Mouse (Mus musculus) heart, embryonic 12.5 days (tissue): ENCODE data around the gene Smyd3. TPM values are rescaled to one million over a fixed set of nuclear protein-coding genes. Genes with fewer than 3 reads are reported as not detected.
"Not testable (repeated sequence)": the region's sequence is repeated elsewhere in the genome, so short reads cannot be mapped to it uniquely, and the experiment has no call there.

Experiments
- ATAC-seq: fragments of 200-750 bp; cut with Nextera tagmentation; 2 replicates; pipeline ENCODE4 v1.8.0; 2017; ENCODE audit warnings: moderate TSS enrichment, moderate library complexity; ENCODE audit not compliant: insufficient number of reproducible peaks, low FRiP score
- H3K27ac ChIP-seq: fragments of 300-500 bp; sonication (generic); 2 replicates; pipeline ENCODE4 v1.5.1; 2016; ENCODE audit warnings: mild to moderate bottlenecking, moderate library complexity; ENCODE audit not compliant: poor library complexity, severe bottlenecking
- H3K27me3 ChIP-seq: fragments of 300-500 bp; sonication (generic); replicated peaks from 2 replicates; pipeline ENCODE4 v1.6.1; 2016; ENCODE audit warnings: mild to moderate bottlenecking, moderate library complexity
- H3K36me3 ChIP-seq: fragments of 300-500 bp; sonication (generic); 2 replicates; pipeline ENCODE4 v1.6.1; 2016; ENCODE audit warnings: mild to moderate bottlenecking, moderate library complexity
- H3K4me1 ChIP-seq: fragments of 300-500 bp; sonication (generic); replicated peaks from 2 replicates; pipeline ENCODE4 v1.6.1; 2016; ENCODE audit warnings: mild to moderate bottlenecking
- H3K4me2 ChIP-seq: fragments of 300-500 bp; sonication (generic); 2 replicates; pipeline ENCODE4 v1.6.1; 2016; ENCODE audit warnings: mild to moderate bottlenecking, moderate library complexity
- H3K4me3 ChIP-seq: fragments of 300-500 bp; sonication (generic); 2 replicates; pipeline ENCODE4 v1.5.1; 2016; ENCODE audit warnings: mild to moderate bottlenecking
- H3K9ac ChIP-seq: fragments of 300-500 bp; sonication (generic); 2 replicates; pipeline ENCODE4 v1.6.1; 2016; ENCODE audit warnings: mild to moderate bottlenecking, moderate library complexity
- H3K9me3 ChIP-seq: fragments of 300-500 bp; sonication (generic); replicated peaks from 2 replicates; pipeline ENCODE4 v1.6.1; 2016; ENCODE audit warnings: mild to moderate bottlenecking, moderate library complexity
- WGBS: fragments of 180-500 bp; shearing (Covaris S2); methylation state at CpG from one replicate; pipeline ENCODE4 v1.1.7; 2016; 5-methylcytosine and 5-hydroxymethylcytosine counted together
- polyA plus RNA-seq: library from polyadenylated mRNA; unstranded; fragments of >200 nt; fragmentation: Nextera tagmentation; extraction: Ambion mirVana; gene quantifications from 2 replicates; pipeline ENCODE4 v1.2.1, GENCODE M21; 2016

Smyd3 gene
- polyA plus RNA-seq, 1 experiment from 2014 or later: 12.2 TPM

GRCm38 (mm10) chr1:179192781-179193180, 325.1 kb downstream of the Smyd3 start:
- Histone ChIP-seq H3K4me1 (peaks cover 9% of the 10 kb centered on the region), H3K9me3 (no peaks in the 10 kb centered on the region), H3K4me2 (no peak overlapping the region), H3K9ac (no peak overlapping the region), H3K27ac (no peak overlapping the region), H3K27me3 (no peaks in the 10 kb centered on the region), H3K36me3 (no peaks in the 10 kb centered on the region), H3K4me3 (no peak overlapping the region)
- WGBS: 90% methylated on average over 11 of the region's 11 CpGs
- ATAC-seq: no peak

DNA sequence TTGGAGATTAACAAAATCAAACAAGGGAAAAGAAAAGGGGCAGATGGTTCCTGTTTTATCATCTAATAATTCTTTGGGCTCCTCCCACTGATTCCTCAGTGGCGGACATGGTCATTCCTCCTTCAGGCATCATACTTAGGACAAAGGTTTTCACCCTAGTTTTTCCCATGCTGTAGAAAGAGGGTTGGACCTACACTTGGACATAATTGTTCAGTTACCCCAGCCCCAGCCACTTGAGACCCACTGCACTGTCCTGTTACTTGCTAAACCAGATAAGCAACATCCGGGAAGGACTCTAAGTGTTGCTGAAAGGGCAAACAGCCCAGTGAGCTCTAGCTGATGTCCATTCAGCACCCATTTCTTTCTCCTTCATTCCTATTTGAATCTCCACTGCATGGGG, 327.0 kb downstream of the Smyd3 start:
- H3K27ac ChIP-seq: no peak overlapping the region
- ATAC-seq: no peak
- no peak overlapping the region for H3K4me3 ChIP-seq
- no peaks in the 10 kb centered on the region for H3K27me3 ChIP-seq
- WGBS: 50% methylated on average over 2 of the region's 2 CpGs
- no peaks in the 10 kb centered on the region for H3K9me3 ChIP-seq
- no peaks in the 10 kb centered on the region for H3K36me3 ChIP-seq
- H3K9ac ChIP-seq: no peak overlapping the region
- peaks cover 9% of the 10 kb centered on the region for H3K4me1 ChIP-seq
- H3K4me2 ChIP-seq: no peak overlapping the region

DNA sequence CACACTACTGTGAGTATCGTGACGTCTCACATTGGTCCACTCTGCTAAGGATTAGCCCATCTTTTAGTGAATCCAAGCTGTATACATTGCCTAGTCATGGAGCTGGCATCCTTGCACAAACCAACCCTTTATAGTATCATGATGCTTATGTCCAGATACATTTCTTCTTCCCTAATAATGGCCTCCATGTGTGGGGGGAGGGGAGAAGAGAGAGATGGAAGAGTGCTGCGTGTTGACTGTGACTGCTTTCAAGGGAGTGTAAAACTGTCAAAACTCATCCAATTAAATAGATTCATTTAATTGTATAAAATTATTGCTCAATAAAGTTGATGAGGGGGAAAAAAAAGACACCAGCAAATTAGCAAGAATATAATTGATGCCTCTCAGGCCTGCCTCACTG, 330.7 kb downstream of the Smyd3 start:
- H3K4me3 ChIP-seq: no peak overlapping the region
- ATAC-seq: no peak
- no peaks in the 10 kb centered on the region for H3K36me3 ChIP-seq
- H3K4me1 ChIP-seq: peaks cover 9% of the 10 kb centered on the region
- no peaks in the 10 kb centered on the region for H3K9me3 ChIP-seq
- WGBS: 93% methylated on average over 3 of the region's 3 CpGs
- H3K4me2 ChIP-seq: no peak overlapping the region
- H3K27me3 ChIP-seq: no peaks in the 10 kb centered on the region
- no peak overlapping the region for H3K9ac ChIP-seq
- H3K27ac ChIP-seq: no peak overlapping the region

DNA sequence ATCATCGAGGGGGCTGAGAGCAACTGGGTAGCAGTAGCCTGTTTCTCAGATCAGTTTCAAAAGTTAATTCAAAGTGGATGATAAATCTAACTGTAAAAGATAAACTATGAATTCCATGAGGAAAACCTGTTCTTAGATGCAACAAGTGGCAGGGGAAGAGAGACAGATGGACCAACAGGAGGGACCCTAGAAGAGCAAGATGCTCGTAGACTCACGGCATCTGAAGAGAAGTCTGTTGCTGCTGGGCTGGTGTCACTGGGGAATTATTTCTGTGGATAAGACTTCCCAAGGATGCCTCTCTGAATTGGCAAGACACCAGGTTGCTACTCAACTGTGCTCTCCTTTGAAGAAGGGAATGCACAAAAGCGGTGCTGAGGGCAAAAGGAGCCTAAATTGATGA, 333.2 kb downstream of the Smyd3 start:
- ATAC-seq: no peak
- 83% methylated on average over 4 of the region's 4 CpGs for WGBS

DNA sequence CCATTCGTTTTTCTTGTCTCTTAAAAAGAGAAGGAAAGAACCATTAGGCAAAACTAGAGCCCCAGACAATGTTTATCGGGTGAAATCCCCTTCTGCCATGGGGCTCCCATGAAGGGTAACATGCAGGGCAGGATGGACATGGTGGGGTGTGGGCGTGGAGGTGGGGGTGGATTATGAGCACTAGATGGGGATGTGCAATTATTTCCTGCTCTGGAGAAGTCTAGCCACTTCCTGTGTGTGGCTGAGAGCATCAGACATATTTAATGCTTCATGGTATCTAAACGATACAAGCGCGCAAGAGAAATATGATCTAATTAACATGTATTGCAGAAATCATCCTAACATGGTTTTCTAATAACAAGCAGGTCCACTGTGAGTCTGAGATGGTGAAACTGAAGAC, 334.3 kb downstream of the Smyd3 start:
- WGBS: 86% methylated on average over 6 of the region's 6 CpGs
- Histone ChIP-seq H3K4me1 (no peaks in the 10 kb centered on the region), H3K9ac (no peak overlapping the region), H3K36me3 (no peaks in the 10 kb centered on the region), H3K4me2 (no peak overlapping the region), H3K27ac (no peak overlapping the region), H3K9me3 (no peaks in the 10 kb centered on the region), H3K4me3 (no peak overlapping the region), H3K27me3 (no peaks in the 10 kb centered on the region)
- no peak for ATAC-seq

More for the DNA sequence above, 333.2 kb downstream of the Smyd3 start:
- Histone ChIP-seq H3K4me2 (no peak overlapping the region), H3K36me3 (no peaks in the 10 kb centered on the region), H3K27me3 (no peaks in the 10 kb centered on the region), H3K4me3 (no peak overlapping the region), H3K4me1 (no peaks in the 10 kb centered on the region), H3K9ac (no peak overlapping the region), H3K27ac (no peak overlapping the region), H3K9me3 (no peaks in the 10 kb centered on the region)

GRCm38 (mm10) chr1:179180546-179180945, 337.3 kb downstream of the Smyd3 start:
- Histone ChIP-seq H3K9me3 (no peaks in the 10 kb centered on the region), H3K4me3 (no peak overlapping the region), H3K36me3 (no peaks in the 10 kb centered on the region), H3K4me1 (peaks cover 3% of the 10 kb centered on the region; the same call in 1 of the 2 replicates), H3K27ac (no peak overlapping the region), H3K9ac (no peak overlapping the region), H3K27me3 (no peaks in the 10 kb centered on the region), H3K4me2 (no peak overlapping the region)
- ATAC-seq: no peak
- WGBS: 85% methylated on average over 3 of the region's 3 CpGs

DNA sequence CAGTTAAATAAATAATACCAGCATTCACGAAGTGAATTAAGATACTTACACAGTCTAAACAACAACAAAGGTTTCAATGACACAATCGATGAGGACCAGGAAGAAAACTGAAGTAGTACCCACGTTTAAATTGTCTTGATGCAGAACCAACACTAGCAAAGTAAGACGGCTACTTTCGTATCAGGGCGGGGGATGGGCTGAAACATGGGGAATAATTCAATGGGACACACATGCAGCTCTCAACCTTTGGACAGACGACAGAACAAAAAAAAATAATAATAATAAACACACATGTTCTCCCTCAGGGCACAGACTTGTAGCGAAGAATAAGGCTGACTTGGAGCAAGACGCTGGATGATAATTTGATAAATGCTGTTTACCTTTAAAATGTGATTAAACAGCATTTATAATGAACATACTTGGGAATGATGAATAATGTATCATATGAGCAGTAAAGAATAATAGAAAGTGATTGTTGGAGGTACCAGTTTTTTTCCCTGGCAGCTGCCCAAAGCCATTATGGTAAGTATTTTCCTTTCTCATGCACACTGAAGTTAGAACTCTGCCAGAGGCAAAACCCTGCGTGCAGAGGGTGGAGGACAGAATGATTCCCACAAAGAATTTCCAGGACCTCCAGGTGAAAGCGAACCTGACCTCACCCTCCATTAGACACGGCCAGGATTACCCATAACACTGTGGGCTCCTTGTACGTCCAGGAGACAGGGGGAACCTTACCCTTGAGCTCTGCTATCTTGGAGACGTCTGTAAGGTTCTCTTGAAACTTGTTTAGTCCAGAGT, 340.8 kb downstream of the Smyd3 start:
- Histone ChIP-seq H3K4me1 (peaks cover 14% of the 10 kb centered on the region), H3K27ac (no peak overlapping the region), H3K9me3 (no peaks in the 10 kb centered on the region), H3K36me3 (no peaks in the 10 kb centered on the region), H3K9ac (no peak overlapping the region), H3K27me3 (no peaks in the 10 kb centered on the region), H3K4me3 (no peak overlapping the region), H3K4me2 (no peak overlapping the region)
- whole genome bisulfite sequencing: 75% methylated on average over 14 of the region's 14 CpGs
- ATAC-seq: no peak

DNA sequence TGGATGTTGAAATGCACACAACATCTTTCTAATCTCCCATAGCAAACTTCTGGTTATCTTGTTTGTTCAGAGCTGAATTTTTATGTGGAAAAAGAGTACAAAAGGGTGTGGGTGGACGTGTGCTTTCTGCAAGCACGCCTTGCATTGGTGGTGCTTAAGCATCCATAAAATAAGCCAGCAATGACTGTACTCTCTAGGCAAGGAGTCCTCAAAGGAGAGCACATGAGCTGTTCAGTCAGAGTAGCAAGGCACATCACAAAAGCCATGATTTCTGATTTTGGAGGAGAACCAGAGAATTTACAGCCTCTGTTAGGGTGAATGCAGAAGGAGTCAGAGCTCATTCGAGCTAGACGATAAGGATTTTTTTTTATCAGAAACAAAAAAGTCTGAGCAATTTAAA, 343.6 kb downstream of the Smyd3 start:
- WGBS: 29% methylated on average over 4 of the region's 4 CpGs
- ATAC-seq: no peak

GRCm38 (mm10) chr1:179170555-179170954, 347.3 kb downstream of the Smyd3 start:
- no peak for ATAC-seq
- no peak overlapping the region for H3K4me3 ChIP-seq
- H3K27me3 ChIP-seq: no peaks in the 10 kb centered on the region
- peaks cover 15% of the 10 kb centered on the region for H3K4me1 ChIP-seq
- no peak overlapping the region for H3K9ac ChIP-seq
- no peak overlapping the region for H3K27ac ChIP-seq
- H3K9me3 ChIP-seq: no peaks in the 10 kb centered on the region
- H3K36me3 ChIP-seq: no peaks in the 10 kb centered on the region
- WGBS: 84% methylated on average over 8 of the region's 8 CpGs
- H3K4me2 ChIP-seq: no peak overlapping the region

More for the DNA sequence above, 343.6 kb downstream of the Smyd3 start:
- no peaks in the 10 kb centered on the region for H3K9me3 ChIP-seq
- no peak overlapping the region for H3K4me2 ChIP-seq
- H3K9ac ChIP-seq: no peak overlapping the region
- H3K4me1 ChIP-seq: peaks cover 14% of the 10 kb centered on the region
- no peak overlapping the region for H3K27ac ChIP-seq
- no peaks in the 10 kb centered on the region for H3K36me3 ChIP-seq
- no peaks in the 10 kb centered on the region for H3K27me3 ChIP-seq
- no peak overlapping the region for H3K4me3 ChIP-seq

DNA sequence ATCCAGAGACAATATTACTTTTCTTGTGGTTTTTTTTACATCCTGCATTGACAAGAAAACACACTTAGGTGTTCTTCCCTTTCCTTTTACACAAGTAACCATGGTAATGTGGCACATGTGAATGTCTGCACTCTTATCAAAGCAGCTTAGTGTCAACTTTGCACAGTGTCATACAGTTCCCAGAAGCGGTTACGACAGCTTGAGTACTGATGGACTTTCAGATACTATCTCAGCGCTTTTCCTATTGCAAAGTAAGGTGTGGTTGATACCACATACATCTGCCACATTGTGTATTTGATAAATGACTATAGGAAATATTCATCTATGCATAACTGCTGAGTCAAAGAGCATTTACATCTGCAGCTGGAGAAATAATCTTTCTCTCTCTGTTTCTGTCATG, 348.1 kb downstream of the Smyd3 start:
- 47% methylated on average over 3 of the region's 3 CpGs for WGBS
- no peak overlapping the region for H3K27ac ChIP-seq
- no peak for ATAC-seq
- H3K4me3 ChIP-seq: no peak overlapping the region
- H3K4me1 ChIP-seq: peaks cover 12% of the 10 kb centered on the region
- H3K36me3 ChIP-seq: no peaks in the 10 kb centered on the region
- H3K27me3 ChIP-seq: no peaks in the 10 kb centered on the region
- no peaks in the 10 kb centered on the region for H3K9me3 ChIP-seq
- no peak overlapping the region for H3K4me2 ChIP-seq
- no peak overlapping the region for H3K9ac ChIP-seq

- WGBS: 87% methylated on average over 10 of the region's 10 CpGs
- ATAC-seq: no peak
- peaks cover 7% of the 10 kb centered on the region for H3K4me1 ChIP-seq
These were observed 348.7 kb downstream of the Smyd3 start for GRCm38 (mm10) chr1:179169161-179169560.

DNA sequence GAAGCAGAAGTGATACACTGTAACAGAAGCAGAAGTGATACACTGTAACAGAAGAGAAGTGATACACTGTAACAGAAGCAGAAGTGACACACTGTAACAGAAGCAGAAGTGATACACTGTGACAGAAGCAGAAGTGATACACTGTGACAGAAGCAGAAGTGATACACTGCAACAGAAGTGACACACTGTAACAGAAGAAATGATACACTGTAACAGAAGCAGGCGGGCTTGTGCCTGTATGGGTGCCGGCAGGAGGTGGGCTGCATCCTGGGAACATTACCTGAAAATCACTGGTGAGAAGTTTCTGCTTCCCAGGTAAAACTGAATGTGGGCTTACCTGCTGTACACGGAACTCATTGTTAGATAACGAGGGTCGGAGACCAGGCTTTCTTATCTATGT, 353.6 kb downstream of the Smyd3 start:
- not testable (repeated sequence) for H3K9me3 ChIP-seq, H3K27me3 ChIP-seq, H3K4me1 ChIP-seq, H3K27ac ChIP-seq, H3K4me3 ChIP-seq, H3K36me3 ChIP-seq, ATAC-seq, H3K4me2 ChIP-seq, H3K9ac ChIP-seq
- 76% methylated on average over 5 of the region's 5 CpGs for WGBS

More at GRCm38 (mm10) chr1:179169161-179169560, 348.7 kb downstream of the Smyd3 start:
- Histone ChIP-seq H3K27me3 (no peaks in the 10 kb centered on the region), H3K36me3 (no peaks in the 10 kb centered on the region), H3K4me2 (no peak overlapping the region), H3K9me3 (no peaks in the 10 kb centered on the region), H3K4me3 (no peak overlapping the region), H3K27ac (no peak overlapping the region), H3K9ac (no peak overlapping the region)
